Mouse (Mus musculus): ENCODE results near the gene Hist1h2bp. TPM values are rescaled to one million over a fixed set of nuclear protein-coding genes. Genes with fewer than 3 reads are reported as not detected.

The Hist1h2bp gene
- total RNA-seq, 4 experiments from 2014 or later: 6.0 to 11.4 (median 8.5) TPM

Small RNA genes within 50 kb of the gene (microRNA-seq; reads per million reads assigned to microRNA genes)
- gene Gm19658: 0 reads per million in 2 experiments
- gene Gm44346: 0 reads per million in 2 experiments
- gene Gm44454: 0 reads per million in 2 experiments
- gene Gm44466: 0 reads per million in 2 experiments

Other genes with a start within 250 kb of the Hist1h2bp start
- gene Olfr1366, start 244.7 kb upstream of the Hist1h2bp start, total RNA-seq (2022): not detected
- not detected for gene Olfr1535, start 227.6 kb upstream of the Hist1h2bp start, total RNA-seq (2022)
- not detected for gene Olfr1364, start 205.7 kb upstream of the Hist1h2bp start, total RNA-seq (2022)
- gene Olfr1362, start 173.4 kb upstream of the Hist1h2bp start, total RNA-seq (2022): not detected
- not detected for gene Olfr11, start 144.9 kb upstream of the Hist1h2bp start, total RNA-seq (2022)
- gene Olfr1361, start 124.1 kb upstream of the Hist1h2bp start, total RNA-seq (2022): not detected
- gene Olfr1360, start 110.1 kb upstream of the Hist1h2bp start, total RNA-seq (2022): not detected
- not detected for gene Olfr1359, start 89.3 kb upstream of the Hist1h2bp start, total RNA-seq (2022)
- 10 to 100 TPM; 16.0 to 30.4 (median 22.3) TPM for gene Hist1h2bl, start 71.3 kb upstream of the Hist1h2bp start, total RNA-seq (2022)
- 10 to 100 TPM in 3 of 4 experiments, not detected in 1; 16.4 to 24.8 (median 22.3) TPM for gene Hist1h2ai, start 71.0 kb upstream of the Hist1h2bp start, total RNA-seq (2022)
- gene Hist1h3h, start 69.8 kb upstream of the Hist1h2bp start, total RNA-seq (2022): 10 to 100 TPM; 40.8 to 60.6 (median 44.2) TPM
- gene Hist1h2bm, start 65.4 kb upstream of the Hist1h2bp start, total RNA-seq (2022): 1 to 10 TPM; 2.5 to 5.9 (median 4.5) TPM
- gene Hist1h4j, start 52.4 kb upstream of the Hist1h2bp start, total RNA-seq (2022): 10 to 100 TPM; 18.4 to 23.9 (median 19.2) TPM
- gene Hist1h4k, start 37.0 kb upstream of the Hist1h2bp start, total RNA-seq (2022): 100 to 1,000 TPM; 294 to 349 (median 343) TPM
- 10 to 100 TPM in 3 of 4 experiments, 1 to 10 TPM in 1; 9.6 to 16.7 (median 11.1) TPM for gene Hist1h2ak, start 33.6 kb upstream of the Hist1h2bp start, total RNA-seq (2022)
- gene Hist1h2bn, start 33.3 kb upstream of the Hist1h2bp start, total RNA-seq (2022): 10 to 100 TPM in 3 of 4 experiments, 1 to 10 TPM in 1; 1.6 to 11.3 (median 10.8) TPM
- gene Hist1h1b, start 6.8 kb upstream of the Hist1h2bp start, total RNA-seq (2022): 10 to 100 TPM in 2 of 4 experiments, 1 to 10 TPM in 2; 7.2 to 11.0 (median 10.2) TPM
- gene Hist1h3i, start 4.1 kb upstream of the Hist1h2bp start, total RNA-seq (2022): 10 to 100 TPM; 44.4 to 70.8 (median 54.9) TPM
- 1 to 10 TPM in 2 of 4 experiments, not detected in 2; 2.9 to 4.0 TPM for gene Hist1h2an, start 243 bp upstream of the Hist1h2bp start, total RNA-seq (2022)
- 10 to 100 TPM; 26.3 to 44.6 (median 31.8) TPM for gene Hist1h2bq, start 22.7 kb downstream of the Hist1h2bp start, total RNA-seq (2022)
- gene Hist1h2ao, start 23.0 kb downstream of the Hist1h2bp start, total RNA-seq (2022): 10 to 100 TPM in 3 of 4 experiments, not detected in 1; 14.7 to 30.0 (median 20.1) TPM
- gene Hist1h4m, start 24.3 kb downstream of the Hist1h2bp start, total RNA-seq (2022): 100 to 1,000 TPM; 177 to 265 (median 220) TPM
- 10 to 100 TPM; 31.1 to 87.2 (median 44.3) TPM for gene Hist1h4n, start 44.7 kb downstream of the Hist1h2bp start, total RNA-seq (2022)
- gene Hist1h2ap, start 46.0 kb downstream of the Hist1h2bp start, total RNA-seq (2022): 10 to 100 TPM in 2 of 4 experiments, 1 to 10 TPM in 1, not detected in 1; 7.5 to 39.9 (median 17.1) TPM
- gene Hist1h2br, start 46.3 kb downstream of the Hist1h2bp start, total RNA-seq (2022): 10 to 100 TPM; 26.6 to 43.8 (median 31.6) TPM
- 1 to 10 TPM; 2.4 to 4.1 (median 3.3) TPM for gene Zfp184, start 157.6 kb downstream of the Hist1h2bp start, total RNA-seq (2022)
- gene Pom121l2, start 193.7 kb downstream of the Hist1h2bp start, total RNA-seq (2022): not detected
- 1 to 10 TPM in 3 of 4 experiments, under 1 TPM in 1; 0.33 to 1.3 (median 1.0) TPM for gene Prss16, start 222.3 kb downstream of the Hist1h2bp start, total RNA-seq (2022)
- 10 to 100 TPM in 3 of 4 experiments, not detected in 1; 15.3 to 27.1 (median 22.8) TPM for gene Hist1h2ah, start 248.1 kb downstream of the Hist1h2bp start, total RNA-seq (2022)
- gene Hist1h2bk, start 248.4 kb downstream of the Hist1h2bp start, total RNA-seq (2022): 10 to 100 TPM in 3 of 4 experiments, 1 to 10 TPM in 1; 3.0 to 13.9 (median 10.7) TPM